Mouse (Mus musculus) urinary bladder, postnatal 4 days (tissue): ENCODE measurements around the gene Efcab5.
"Not testable (repeated sequence)": the region's sequence is repeated elsewhere in the genome, so short reads cannot be mapped to it uniquely, and the experiment has no call there.

Experiments used
- DNase-seq, 2 experiments: peaks; one replicate each; pipeline ENCODE4 v3.0.0; 2021 to 2022; ENCODE audit warnings: low spot score in 2 of 2

The Efcab5 gene

GRCm38 (mm10) chr11:77096581-77096980 is 92.2 kb downstream of the Efcab5 start:
- DNase-seq, result no peak

GRCm38 (mm10) chr11:77095206-77095605 is 93.6 kb downstream of the Efcab5 start:
- DNase-seq, result no peak

- no peak for DNase-seq
Measured at GRCm38 (mm10) chr11:77094136-77094535, 94.6 kb downstream of the Efcab5 start.

- no peak for DNase-seq
Measured at GRCm38 (mm10) chr11:77093208-77093607, 95.6 kb downstream of the Efcab5 start.

- no peak for DNase-seq
Measured at GRCm38 (mm10) chr11:77089162-77089561, 99.6 kb downstream of the Efcab5 start.

GRCm38 (mm10) chr11:77087004-77087403 is 101.8 kb downstream of the Efcab5 start:
- no peak for DNase-seq

GRCm38 (mm10) chr11:77084001-77084682 is 104.6 kb downstream of the Efcab5 start:
- DNase-seq, result no peak

GRCm38 (mm10) chr11:77079361-77079760 is 109.4 kb downstream of the Efcab5 start:
- no peak for DNase-seq

- DNase-seq, result peak; percentile 82 to 92
Measured at GRCm38 (mm10) chr11:77078273-77079134, 110.3 kb downstream of the Efcab5 start, which contains the start of gene Nsrp1. TSS of gene Nsrp1 (minus strand) at chr11:77078435.

- DNase-seq, result no peak
Measured at GRCm38 (mm10) chr11:77077792-77078191, 111.0 kb downstream of the Efcab5 start.

GRCm38 (mm10) chr11:77077331-77077730 is 111.4 kb downstream of the Efcab5 start:
- not testable (repeated sequence) for DNase-seq

- no peak for DNase-seq
Measured at GRCm38 (mm10) chr11:77070721-77071120, 118.0 kb downstream of the Efcab5 start.

- DNase-seq, result no peak
Measured at GRCm38 (mm10) chr11:77068825-77069224, 119.9 kb downstream of the Efcab5 start.

- no peak for DNase-seq
Measured at GRCm38 (mm10) chr11:77063406-77063805, 125.4 kb downstream of the Efcab5 start.

GRCm38 (mm10) chr11:77061951-77062350 is 126.8 kb downstream of the Efcab5 start:
- DNase-seq, result no peak

- no peak for DNase-seq
Measured at GRCm38 (mm10) chr11:77042816-77043215, 146.0 kb downstream of the Efcab5 start.

GRCm38 (mm10) chr11:77041891-77042290 is 146.9 kb downstream of the Efcab5 start:
- no peak for DNase-seq
